Mouse (Mus musculus) regulatory T cell (primary cell): ENCODE measurements at regions not wholly inside any gene's neighbourhood (a gene's known extent, or its start where the extent isn't known, plus 50 kb on each side); places are given as distances from the start of the nearest gene placed in this dataset.

Experiments
- in situ Hi-C: fragments of 300-600 bp; cut with MboI, MseI; formaldehyde crosslinking; loops from one replicate; pipeline ENCODE4 v1.15.1; 2025; ENCODE audit warnings: high pct_unique_total_duplicates

DNA sequence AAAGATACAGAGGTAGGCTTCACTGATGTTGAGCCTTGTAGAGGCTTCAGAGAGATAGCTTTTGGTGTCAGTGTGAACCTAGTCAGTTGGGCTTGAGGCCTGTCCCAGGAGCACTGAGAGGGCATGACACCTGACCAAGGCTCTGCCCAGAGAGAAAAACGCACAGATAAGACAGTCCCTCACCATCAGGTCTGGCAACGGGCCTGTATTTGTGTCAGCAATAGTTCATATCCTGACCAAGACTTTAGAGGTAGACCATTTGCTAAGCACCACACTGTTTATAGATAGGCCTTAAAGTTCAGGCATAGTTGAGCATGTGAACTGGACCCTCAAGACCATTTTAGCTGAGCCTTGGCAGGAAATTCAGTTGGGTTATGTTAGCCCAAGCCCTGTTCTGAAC is 60.4 kb upstream of the C2cd4b start:
- in situ Hi-C loops: no loop called here

DNA sequence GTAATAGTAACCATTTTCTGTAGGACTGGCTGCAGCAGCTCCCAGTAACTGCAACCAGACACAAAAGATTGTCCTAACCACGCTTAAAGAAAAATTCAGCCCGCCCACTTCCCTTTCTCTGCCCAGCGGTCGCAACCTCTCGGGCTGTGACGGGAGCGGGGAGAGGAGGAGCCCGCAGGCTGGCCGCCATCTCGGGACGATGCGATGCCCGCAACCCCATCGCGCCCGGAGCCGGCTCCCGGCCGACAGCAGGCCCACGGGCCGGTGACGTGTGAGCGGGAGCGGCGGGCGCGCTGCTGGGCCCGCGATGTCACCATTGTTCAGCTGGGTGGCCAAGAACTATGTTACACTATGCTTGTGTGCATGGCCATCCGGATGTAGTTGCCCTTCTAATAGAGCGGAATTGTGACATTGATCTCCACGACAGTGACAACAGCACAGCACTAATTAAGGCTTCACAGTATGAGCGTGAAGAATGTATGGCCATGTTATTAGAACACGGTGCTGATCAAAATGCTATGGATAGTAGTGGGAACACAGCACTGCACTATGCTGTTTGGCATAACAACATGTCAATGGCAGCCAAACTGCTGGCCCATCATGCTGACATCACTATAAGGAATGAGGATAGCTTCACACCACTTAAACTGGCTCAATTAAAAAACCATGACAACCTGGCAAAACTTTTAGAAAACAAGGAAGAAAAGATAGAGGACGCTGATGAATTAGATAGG is 59.2 kb upstream of the C2cd4b start:
- in situ Hi-C loops: loop anchor here (10.0 kb wide), 1 partner anchor 265 kb away; no protein-coding TSS in a partner anchor

DNA sequence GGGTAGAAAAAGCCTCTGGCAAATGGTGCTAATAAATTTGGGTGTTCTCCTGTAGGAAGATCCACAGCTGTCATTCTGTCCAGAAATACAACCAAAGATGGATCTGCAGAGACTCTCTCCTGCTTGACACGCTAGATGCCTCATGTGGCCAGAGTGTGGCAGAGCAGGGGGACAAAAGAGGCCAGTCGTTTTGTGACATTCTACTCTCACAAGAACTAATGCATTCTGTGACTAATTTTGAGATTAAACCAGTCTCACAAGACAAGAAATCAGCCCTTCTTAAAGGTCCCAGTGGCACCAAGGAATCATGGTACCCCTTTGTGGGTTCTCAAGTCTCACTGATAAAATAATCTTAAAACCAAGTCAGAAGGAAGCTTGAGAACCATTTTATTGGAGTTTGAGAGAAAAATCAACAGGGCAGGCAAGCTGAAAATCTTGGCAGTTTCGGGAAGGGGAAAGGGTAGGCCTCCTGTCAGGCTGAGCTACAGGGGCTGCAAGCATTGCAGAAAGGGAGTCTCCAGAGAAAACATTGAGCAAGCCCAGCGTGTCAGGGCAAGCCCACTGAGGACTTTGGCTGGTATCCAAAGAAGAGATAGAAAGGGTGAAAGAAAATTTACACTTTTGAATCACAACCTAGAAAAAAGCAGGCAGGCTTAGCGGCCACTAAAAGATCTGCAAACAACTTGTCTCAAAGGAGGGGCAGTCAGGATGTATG is 50.8 kb upstream of the C2cd4b start:
- in situ Hi-C loops: loop anchor here (10.0 kb wide), 1 partner anchor 256 kb away; no protein-coding TSS in a partner anchor
